Mouse (Mus musculus): ENCODE results near the gene Mcf2l.

- no peak for TF ChIP-seq CTCF (conservative IDR thresholded peaks at IDR 0.05; ENCODE audit: low read length)
- TF ChIP-seq POU5F1 (IDR thresholded peaks at IDR 0.05; ENCODE audit: borderline replicate concordance, low read length) = no peak
- no peak for TF ChIP-seq NANOG (IDR thresholded peaks at IDR 0.05; ENCODE audit: borderline replicate concordance, low read length)
These were observed 83.3 kb downstream of the Mcf2l start for GRCm38 (mm10) chr8:12956941-12957340.

Measured in E14TG2a.4 (cell line).